Mouse (Mus musculus) lung, postnatal 0 days (tissue): ENCODE measurements around the gene Krt87. TPM values are rescaled to one million over a fixed set of nuclear protein-coding genes. Genes with fewer than 3 reads are reported as not detected.

Source experiments
- ATAC-seq: fragments of 200-750 bp; cut with Nextera tagmentation; 2 replicates; pipeline ENCODE4 v1.8.0; 2017; ENCODE audit warnings: moderate library complexity
- DNase-seq: peaks from one replicate; pipeline ENCODE4 v3.0.0-alpha.2; 2016; ENCODE audit warnings: low spot score
- H3K27ac ChIP-seq: fragments of 300-500 bp; sonication (generic); 2 replicates; pipeline ENCODE4 v1.5.1; 2014; ENCODE audit warnings: antibody characterized with exemption, mild to moderate bottlenecking, low read length, mixed read lengths
- H3K27me3 ChIP-seq: fragments of 300-500 bp; sonication (generic); replicated peaks from 2 replicates; pipeline ENCODE4 v1.6.1; 2014; ENCODE audit warnings: low read length, mixed read lengths; ENCODE audit not compliant: insufficient read depth
- H3K36me3 ChIP-seq: fragments of 300-500 bp; sonication (generic); 2 replicates; pipeline ENCODE4 v1.6.1; 2014; ENCODE audit warnings: low read length, mixed read lengths; ENCODE audit not compliant: insufficient read depth
- H3K4me1 ChIP-seq: fragments of 300-500 bp; sonication (generic); 2 replicates; pipeline ENCODE4 v1.6.1; 2014; ENCODE audit warnings: antibody characterized with exemption, low read depth, low read length, mixed read lengths; ENCODE audit not compliant: insufficient read depth
- H3K4me2 ChIP-seq: fragments of 300-500 bp; sonication (generic); replicated peaks from 2 replicates; pipeline ENCODE4 v1.6.1; 2014; ENCODE audit warnings: low read depth, mild to moderate bottlenecking, low read length, moderate library complexity, mixed read lengths
- H3K4me3 ChIP-seq: fragments of 300-500 bp; sonication (generic); 2 replicates; pipeline ENCODE4 v1.5.1; 2014; ENCODE audit warnings: low read depth, low read length
- H3K9ac ChIP-seq: fragments of 300-500 bp; sonication (generic); replicated peaks from 2 replicates; pipeline ENCODE4 v1.6.1; 2014; ENCODE audit warnings: low read depth, mild to moderate bottlenecking
- H3K9me3 ChIP-seq: fragments of 300-500 bp; sonication (generic); 2 replicates; pipeline ENCODE4 v1.6.1; 2016; ENCODE audit warnings: low read length, mixed read lengths
- CTCF ChIP-seq: IDR thresholded peaks from 2 replicates; pipeline ENCODE4 v1.5.1; 2016; ENCODE audit warnings: antibody characterized with exemption, mild to moderate bottlenecking
- EP300 ChIP-seq: IDR thresholded peaks from 2 replicates; pipeline ENCODE4 v1.6.1; 2016; ENCODE audit warnings: antibody characterized with exemption, mild to moderate bottlenecking, control low read depth
- WGBS: fragments of 180-500 bp; shearing (Covaris S2); extraction: QIAGEN DNeasy Blood & Tissue Kit; methylation state at CpG from one replicate; pipeline ENCODE4 v1.1.7; 2014; 5-methylcytosine and 5-hydroxymethylcytosine counted together
- polyA plus RNA-seq: library from polyadenylated mRNA; unstranded; fragments of >200 nt; fragmentation: Nextera tagmentation; extraction: Ambion mirVana; gene quantifications from 2 replicates; pipeline ENCODE4 v1.2.1, GENCODE M21; 2015

Gene Krt87
- polyA plus RNA-seq, 1 experiment from 2014 or later = 0.24 TPM

GRCm38 (mm10) chr15:101455891-101456290 lies 17.3 kb upstream of the Krt87 start:
- Histone ChIP-seq H3K36me3 (no peaks in the 10 kb centered on the region), H3K4me1 (no peaks in the 10 kb centered on the region), H3K9me3 (no peaks in the 10 kb centered on the region), H3K27ac (no peak overlapping the region), H3K9ac (no peak overlapping the region), H3K4me3 (no peak overlapping the region), H3K4me2 (no peak overlapping the region), H3K27me3 (no peaks in the 10 kb centered on the region)
- no peak; the same call in 1 of the 2 replicates for TF ChIP-seq CTCF
- no peak for TF ChIP-seq EP300
- DNase-seq (no peak), ATAC-seq (no peak)
- WGBS = 85% methylated on average over 6 of the region's 6 CpGs

- Histone ChIP-seq H3K27ac (no peak overlapping the region), H3K4me3 (no peak overlapping the region), H3K4me2 (no peak overlapping the region), H3K4me1 (no peaks in the 10 kb centered on the region), H3K9ac (no peak overlapping the region), H3K27me3 (no peaks in the 10 kb centered on the region), H3K36me3 (no peaks in the 10 kb centered on the region), H3K9me3 (no peaks in the 10 kb centered on the region)
- no peak for DNase-seq
- no peak for ATAC-seq
- no peak for TF ChIP-seq CTCF
- 81% methylated on average over 2 of the region's 2 CpGs for WGBS
These were observed 16.7 kb upstream of the Krt87 start for GRCm38 (mm10) chr15:101455292-101455691.

- H3K36me3 ChIP-seq = no peaks in the 10 kb centered on the region
- WGBS = 68% methylated on average over 8 of the region's 8 CpGs
- no peaks in the 10 kb centered on the region for H3K9me3 ChIP-seq
- H3K4me3 ChIP-seq = no peak overlapping the region
- H3K4me2 ChIP-seq = no peak overlapping the region
- no peaks in the 10 kb centered on the region for H3K4me1 ChIP-seq
- ATAC-seq (peak; percentile 67), DNase-seq (peak; percentile 65)
- no peak overlapping the region for H3K27ac ChIP-seq
- TF ChIP-seq EP300 (peak; percentile 83), CTCF (no peak)
- no peak overlapping the region for H3K9ac ChIP-seq
- no peaks in the 10 kb centered on the region for H3K27me3 ChIP-seq
These were observed 16.2 kb upstream of the Krt87 start for GRCm38 (mm10) chr15:101454774-101455173.

DNA sequence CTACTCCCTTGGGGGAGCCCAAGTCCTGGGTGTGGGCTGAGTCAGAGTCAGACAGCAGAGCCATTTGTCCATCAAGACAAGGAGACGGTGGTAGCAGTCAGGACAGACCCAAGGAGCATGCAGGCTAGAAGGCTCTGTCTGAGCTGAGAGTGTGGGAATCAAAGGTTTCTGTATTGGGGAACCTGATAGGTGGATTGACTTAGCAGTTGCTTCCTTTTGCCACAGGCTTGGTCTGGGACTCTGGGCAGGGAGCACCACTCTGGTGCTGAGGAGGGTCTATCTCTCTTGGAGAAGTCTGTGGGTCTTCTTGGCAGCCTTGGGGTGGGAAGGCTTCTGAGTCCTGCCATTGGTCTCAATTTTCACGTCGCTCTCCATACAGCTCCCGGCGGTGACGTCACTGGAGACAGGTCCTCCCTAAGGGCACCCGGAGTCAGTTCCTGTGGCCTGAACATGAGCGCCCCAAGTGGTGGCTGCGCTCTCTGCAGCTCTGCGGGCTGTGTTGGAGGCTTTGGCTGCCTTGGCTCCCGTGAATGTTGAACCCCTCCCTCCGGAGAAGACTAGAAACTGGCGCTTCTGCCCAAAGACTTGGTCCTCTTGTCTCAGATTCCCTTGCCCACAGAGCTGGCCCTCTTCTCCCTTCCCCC lies 14.6 kb upstream of the Krt87 start:
- Histone ChIP-seq H3K9ac (no peak overlapping the region), H3K4me3 (no peak overlapping the region), H3K27ac (no peak overlapping the region), H3K4me2 (no peak overlapping the region), H3K4me1 (no peaks in the 10 kb centered on the region), H3K9me3 (no peaks in the 10 kb centered on the region), H3K36me3 (no peaks in the 10 kb centered on the region), H3K27me3 (no peaks in the 10 kb centered on the region)
- WGBS = 7% methylated on average over 13 of the region's 13 CpGs
- TF ChIP-seq EP300 (no peak), CTCF (peak; percentile 90)
- DNase-seq = peak; percentile 85
- ATAC-seq = peak; percentile 86

DNA sequence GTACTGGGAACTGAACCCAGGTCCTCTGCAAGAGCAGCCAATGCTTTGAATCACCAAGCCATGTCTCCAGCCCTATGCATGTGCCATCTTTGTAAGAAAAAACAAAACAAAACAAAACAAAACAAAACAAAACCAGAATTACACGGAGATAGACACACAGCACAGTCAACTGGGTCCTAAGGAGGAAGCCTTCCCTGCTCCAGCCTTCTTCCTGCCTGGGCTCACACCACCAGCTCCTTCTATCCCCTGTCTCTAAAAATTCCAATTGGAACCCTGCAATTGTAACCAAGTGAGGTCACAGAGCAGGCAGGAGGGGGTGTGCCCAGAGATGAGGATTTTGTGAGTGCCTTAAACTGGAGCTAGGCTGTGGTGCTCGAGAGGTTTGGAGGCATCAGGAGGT lies 8.8 kb upstream of the Krt87 start, which contains the start of gene Krt88:
Gene Krt88 (plus strand): TSS at position 301 of the 400 bp plus-strand sequence.
- Histone ChIP-seq H3K4me2 (no peak within 1 kb of the TSS), H3K27ac (no peak within 1 kb of the TSS), H3K36me3 (no peaks in the 10 kb centered on the region), H3K9ac (no peak within 1 kb of the TSS), H3K27me3 (no peaks in the 10 kb centered on the region), H3K4me3 (no peak within 1 kb of the TSS), H3K9me3 (no peaks in the 10 kb centered on the region), H3K4me1 (no peaks in the 10 kb centered on the region)
- ATAC-seq (no peak), DNase-seq (no peak)
- 63% methylated on average over 2 of the region's 2 CpGs for WGBS
- TF ChIP-seq CTCF (no peak), EP300 (no peak)

DNA sequence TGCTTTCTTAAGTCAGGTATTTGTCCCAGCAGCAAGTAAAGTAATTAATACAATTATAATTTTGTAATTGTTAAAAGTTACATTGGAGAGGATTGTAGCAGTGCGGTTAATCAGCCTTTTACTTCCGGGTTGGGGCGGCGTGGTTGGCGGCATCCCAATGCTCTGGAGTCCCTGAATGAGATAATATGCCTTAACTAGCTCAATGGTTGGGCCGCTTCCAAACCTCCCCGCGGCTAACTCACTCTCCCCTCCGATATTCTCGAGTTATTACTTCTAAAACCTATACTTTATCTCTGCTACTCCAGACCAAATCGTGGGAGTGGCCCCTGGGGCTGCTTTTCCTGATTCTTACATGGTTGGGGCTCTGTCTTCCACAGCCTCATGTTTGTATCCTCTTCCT lies 8.0 kb upstream of the Krt87 start:
- H3K9me3 ChIP-seq = no peaks in the 10 kb centered on the region
- ATAC-seq (no peak), DNase-seq (no peak)
- no peak overlapping the region for H3K9ac ChIP-seq
- no peaks in the 10 kb centered on the region for H3K4me1 ChIP-seq
- H3K27me3 ChIP-seq = no peaks in the 10 kb centered on the region
- H3K4me2 ChIP-seq = no peak overlapping the region
- no peak overlapping the region for H3K4me3 ChIP-seq
- TF ChIP-seq EP300 (no peak), CTCF (no peak)
- WGBS = 63% methylated on average over 11 of the region's 11 CpGs
- no peak overlapping the region for H3K27ac ChIP-seq
- no peaks in the 10 kb centered on the region for H3K36me3 ChIP-seq

DNA sequence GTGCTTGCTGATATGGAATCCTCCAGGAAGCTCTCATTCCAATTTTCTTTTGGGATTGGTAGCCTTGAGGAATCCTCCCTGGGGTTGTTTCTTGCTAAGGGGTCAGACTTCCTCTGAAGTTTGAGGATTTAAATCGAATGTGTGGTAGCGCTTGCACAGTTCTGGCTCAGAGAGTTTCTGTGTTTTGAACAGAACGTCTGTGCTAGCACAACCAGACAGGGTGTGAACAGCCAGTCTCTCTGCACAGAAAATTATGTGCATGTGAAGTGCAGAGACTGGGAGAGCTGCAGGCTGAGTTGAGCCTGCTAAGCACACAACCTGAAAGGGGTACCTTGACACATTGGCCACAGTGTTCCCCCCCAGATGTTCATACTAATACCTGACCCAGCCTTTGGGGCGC lies 2.2 kb upstream of the Krt87 start:
- no peak for DNase-seq
- Histone ChIP-seq H3K9ac (no peak overlapping the region), H3K4me3 (no peak overlapping the region), H3K4me2 (no peak overlapping the region), H3K36me3 (no peaks in the 10 kb centered on the region), H3K4me1 (no peaks in the 10 kb centered on the region), H3K27ac (no peak overlapping the region), H3K27me3 (0 out of 2 replicates have a peak, but pooled peaks cover 10% of the 10 kb centered on the region), H3K9me3 (no peaks in the 10 kb centered on the region)
- 73% methylated on average over 4 of the region's 4 CpGs for WGBS
- TF ChIP-seq CTCF (no peak), EP300 (no peak)
- ATAC-seq = no peak
